Mouse (Mus musculus) CD4-positive, CD25-positive, alpha-beta regulatory T cell, adult 2 months (primary cell): ENCODE data around the gene 4931428L18Rik.
"Not testable (repeated sequence)": the region's sequence is repeated elsewhere in the genome, so short reads cannot be mapped to it uniquely, and the experiment has no call there.

ENCODE experiments used
- DNase-seq: peaks from one replicate; pipeline ENCODE4 v3.0.0-alpha.2; 2012; ENCODE audit warnings: low read depth, low spot score

The 4931428L18Rik gene

DNA sequence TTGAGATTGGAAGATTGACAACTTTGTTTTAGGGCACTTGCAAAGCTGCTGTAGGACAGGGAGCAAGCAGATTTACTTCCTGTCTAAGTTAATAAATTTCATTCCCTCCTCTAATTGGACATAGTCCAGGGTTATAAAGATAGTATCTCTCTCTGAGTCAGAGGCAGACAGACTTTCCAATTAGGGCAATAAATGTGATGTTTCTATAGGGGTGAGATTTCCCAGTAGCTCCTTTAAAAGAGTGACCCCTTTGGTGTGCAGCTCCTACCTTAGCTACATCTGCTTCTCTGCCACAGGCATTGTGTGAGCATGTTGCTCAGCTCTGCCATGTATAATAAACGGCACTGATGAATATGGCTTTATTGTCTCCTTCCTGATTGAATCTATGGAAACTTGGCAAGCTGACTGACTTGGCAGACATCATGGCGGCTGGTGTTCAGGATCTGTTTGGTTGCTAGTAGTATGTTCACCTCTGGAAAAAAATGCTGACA lies 163.6 kb downstream of the 4931428L18Rik start:
- no peak for DNase-seq

DNA sequence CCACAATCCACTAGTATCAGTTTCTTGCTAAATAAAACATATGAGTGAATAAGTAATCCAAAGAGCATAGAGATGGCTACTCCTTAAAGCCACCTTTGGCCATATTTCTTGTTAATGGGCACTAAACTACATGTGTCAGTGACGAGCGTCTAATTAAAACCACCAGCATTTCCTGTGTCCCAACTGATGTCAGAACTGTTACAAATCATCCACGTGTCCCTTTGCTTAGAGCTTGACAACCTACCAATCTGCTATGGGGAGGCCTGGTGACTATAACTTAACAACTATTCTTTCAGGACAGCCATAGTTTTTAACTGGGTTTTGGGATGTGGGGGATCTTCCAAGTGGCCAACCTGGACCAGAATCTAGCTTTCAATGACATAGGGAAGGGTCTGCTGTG lies 164.3 kb downstream of the 4931428L18Rik start:
- no peak for DNase-seq

- no peak for DNase-seq
Measured at GRCm38 (mm10) chr1:31051370-31051921, 171.0 kb downstream of the 4931428L18Rik start.

DNA sequence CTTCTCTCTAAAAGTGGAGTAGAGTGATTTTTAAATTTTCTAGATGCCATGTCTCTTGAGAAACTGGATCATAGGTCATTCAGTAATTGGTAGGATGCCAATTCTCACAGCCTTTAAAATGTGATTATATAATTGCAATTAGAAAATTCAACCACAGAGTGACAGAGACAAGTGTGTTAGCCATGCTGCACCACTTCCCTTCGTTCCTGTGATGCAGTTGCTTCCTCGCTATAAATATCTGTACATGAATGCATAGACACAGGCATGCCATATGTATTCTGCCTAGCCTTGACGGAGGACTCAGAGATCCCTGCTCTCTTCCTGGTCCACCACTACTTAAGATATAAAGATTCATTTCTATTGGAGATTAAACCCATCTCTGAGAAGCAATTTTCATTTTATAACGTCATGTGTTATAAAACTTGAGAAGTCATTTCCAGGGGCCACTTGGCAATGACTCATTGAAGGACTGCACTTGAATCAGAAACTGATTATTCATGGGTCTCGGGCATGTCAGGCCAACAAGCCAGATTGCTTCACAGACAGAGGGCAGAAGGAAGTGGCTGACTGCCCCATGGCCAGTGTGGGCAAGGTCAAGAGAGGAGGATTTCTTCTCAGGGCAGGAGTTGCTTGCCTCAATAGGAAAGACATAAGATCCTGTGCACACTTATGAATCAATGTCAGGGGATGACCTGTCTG lies 172.4 kb downstream of the 4931428L18Rik start:
- DNase-seq: no peak

DNA sequence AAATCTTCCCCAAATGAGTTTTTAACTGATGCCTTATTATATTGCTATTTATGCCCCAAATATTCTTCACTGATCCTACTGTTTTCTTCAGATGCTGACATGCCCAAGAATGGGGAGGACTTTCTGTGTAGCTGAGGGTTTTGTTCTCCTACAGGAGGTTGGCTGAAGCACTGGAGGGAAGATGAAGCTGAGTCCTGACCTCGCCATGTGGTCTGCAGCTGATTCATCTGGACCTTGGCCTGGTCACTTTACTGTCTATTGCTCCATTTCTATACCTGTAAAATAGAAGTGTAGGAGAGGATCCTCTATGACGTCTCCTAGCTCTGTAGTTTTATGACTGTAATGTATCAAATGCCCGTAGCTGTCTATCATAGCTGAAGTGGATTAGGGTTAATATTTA lies 179.3 kb downstream of the 4931428L18Rik start:
- no peak for DNase-seq

DNA sequence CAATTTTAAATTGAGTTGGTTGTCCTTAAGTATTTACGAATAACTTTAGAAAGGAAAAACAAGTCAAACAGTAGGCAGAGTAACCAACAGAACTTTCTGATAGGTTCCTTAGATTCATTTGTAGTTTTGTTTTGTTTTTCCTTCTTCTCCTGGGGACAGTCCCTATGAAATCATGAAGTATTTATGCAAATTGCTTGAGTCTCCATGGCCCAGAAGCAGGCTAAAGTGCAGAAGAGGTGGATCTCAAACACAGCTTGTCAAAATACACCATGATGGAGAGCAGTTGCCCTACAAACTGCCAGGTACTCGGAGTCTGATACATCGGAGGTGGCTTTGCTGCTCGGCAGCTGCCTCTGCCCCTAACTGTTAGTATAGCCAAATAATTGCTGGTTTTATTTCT lies 179.7 kb downstream of the 4931428L18Rik start:
- DNase-seq: no peak

DNA sequence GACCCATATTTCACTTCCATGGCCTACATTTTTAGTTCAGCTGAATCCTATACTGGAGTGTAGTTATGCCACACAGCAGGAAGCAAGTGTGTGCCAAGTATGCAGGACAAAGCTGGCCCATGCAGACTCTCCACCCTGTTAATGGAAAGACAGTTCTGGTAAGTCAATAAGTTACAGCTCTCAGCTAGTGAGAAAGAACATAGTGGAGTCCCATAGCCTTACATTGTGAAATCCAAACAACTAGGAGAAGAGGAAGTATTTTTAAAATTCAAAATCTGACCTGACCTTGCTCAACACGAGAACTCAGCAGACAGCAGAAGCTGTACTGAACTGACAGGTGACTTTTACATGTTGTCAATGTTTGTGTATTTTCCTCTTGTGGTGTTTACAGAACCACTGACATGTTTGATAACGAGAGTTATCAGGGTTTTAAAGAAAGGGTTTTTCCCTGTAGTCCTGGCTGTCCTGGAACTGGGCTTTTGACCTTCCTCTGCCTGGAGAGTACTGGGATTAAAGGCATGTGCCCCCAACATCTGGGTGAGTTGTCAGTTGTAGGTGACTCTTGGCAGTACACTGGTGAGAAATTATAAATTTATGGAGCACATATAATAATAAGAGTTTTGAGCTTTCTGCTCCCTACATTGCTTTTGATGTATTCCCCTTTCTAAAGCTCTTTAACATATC lies 188.5 kb downstream of the 4931428L18Rik start:
- no peak for DNase-seq

DNA sequence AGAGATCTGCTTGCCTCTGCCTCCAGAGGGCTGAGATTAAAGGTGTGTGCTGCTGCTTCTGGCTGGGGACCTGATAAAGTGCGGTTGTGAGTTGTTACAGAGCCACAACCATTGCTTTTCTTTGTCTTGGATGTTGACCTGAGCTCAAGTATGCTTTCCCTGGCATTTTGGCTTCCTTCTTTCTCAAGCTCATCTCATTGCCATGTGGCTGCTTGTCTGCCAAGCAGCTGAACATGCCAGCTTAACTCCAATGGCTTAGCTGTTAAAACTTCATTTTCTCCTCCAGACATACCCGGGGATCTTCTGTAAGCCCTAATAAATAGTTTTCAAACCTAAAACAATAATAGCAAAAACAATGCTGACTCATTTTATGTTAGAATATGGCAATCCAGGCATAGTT lies 190.1 kb downstream of the 4931428L18Rik start:
- no peak for DNase-seq

- DNase-seq: no peak
Measured at GRCm38 (mm10) chr1:31023173-31023572, 199.3 kb downstream of the 4931428L18Rik start.

- no peak for DNase-seq
Measured at GRCm38 (mm10) chr1:31019283-31019682, 203.2 kb downstream of the 4931428L18Rik start.

GRCm38 (mm10) chr1:31017377-31017776 lies 205.1 kb downstream of the 4931428L18Rik start:
- DNase-seq: no peak

GRCm38 (mm10) chr1:31016068-31016467 lies 206.4 kb downstream of the 4931428L18Rik start:
- DNase-seq: no peak

- DNase-seq: no peak
Measured at GRCm38 (mm10) chr1:31015261-31015660, 207.2 kb downstream of the 4931428L18Rik start.

- DNase-seq: not testable (repeated sequence)
Measured at GRCm38 (mm10) chr1:30977868-30978267, 244.6 kb downstream of the 4931428L18Rik start, which contains the start of gene AC153137.1. TSS of gene AC153137.1 (minus strand) at chr1:30977968.

DNA sequence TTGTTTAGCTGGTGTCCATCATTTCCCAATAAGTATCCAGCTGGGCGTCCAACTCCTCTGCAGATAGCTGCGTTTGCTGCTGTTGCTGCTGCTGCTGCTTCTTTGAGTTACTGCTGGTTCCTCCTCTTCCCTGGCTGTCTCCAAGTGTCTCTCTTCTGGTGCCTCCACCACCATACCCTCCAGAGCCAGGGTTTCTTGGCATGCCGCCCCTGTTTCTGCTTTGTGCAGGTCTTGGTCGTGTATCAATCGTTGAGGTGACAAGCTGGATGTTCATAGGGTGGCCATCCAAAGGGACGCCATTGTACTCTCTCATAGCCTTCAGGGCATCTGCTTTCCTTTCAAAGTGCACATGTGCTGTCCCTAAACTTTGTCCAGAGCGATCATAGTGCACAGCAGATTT lies 245.2 kb downstream of the 4931428L18Rik start:
- not testable (repeated sequence) for DNase-seq

DNA sequence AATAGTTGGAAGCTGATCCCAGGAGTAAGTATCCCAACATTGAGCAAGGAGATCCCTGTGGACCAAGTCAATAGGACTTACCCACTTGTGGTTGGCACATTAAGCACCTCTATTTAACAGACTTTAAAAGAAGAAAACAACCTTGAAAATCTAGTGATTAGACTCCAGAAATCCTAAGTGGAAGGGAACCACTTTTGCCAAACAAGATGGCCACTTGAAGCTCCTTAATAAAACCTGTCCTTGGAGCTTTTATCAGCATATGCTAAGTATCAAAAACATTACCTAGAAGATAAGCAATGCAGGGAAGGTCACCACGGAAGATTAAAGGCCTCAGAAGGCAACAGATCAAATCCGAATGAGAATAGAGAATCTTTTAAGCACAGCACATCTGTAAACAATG lies 270.7 kb downstream of the 4931428L18Rik start:
- no peak for DNase-seq

DNA sequence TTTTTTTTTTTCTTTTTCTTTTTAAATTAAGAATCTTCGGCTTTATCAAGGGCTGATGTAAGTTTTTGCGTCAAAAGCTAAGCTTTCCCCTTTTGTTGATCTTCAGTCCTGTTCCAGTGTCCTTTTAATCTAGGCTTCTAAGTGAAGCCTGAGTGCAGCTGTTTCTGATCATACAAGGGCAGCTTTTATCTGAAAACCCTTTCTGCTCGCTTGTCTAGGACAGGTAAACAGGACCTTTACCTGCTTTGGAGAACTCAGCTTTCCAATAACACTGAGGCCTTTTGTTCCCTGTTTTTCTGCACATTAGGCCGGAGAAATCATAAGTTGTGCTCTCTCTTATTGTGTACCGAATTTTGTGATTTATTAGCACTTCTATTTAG lies 272.0 kb downstream of the 4931428L18Rik start:
- DNase-seq: no peak

DNA sequence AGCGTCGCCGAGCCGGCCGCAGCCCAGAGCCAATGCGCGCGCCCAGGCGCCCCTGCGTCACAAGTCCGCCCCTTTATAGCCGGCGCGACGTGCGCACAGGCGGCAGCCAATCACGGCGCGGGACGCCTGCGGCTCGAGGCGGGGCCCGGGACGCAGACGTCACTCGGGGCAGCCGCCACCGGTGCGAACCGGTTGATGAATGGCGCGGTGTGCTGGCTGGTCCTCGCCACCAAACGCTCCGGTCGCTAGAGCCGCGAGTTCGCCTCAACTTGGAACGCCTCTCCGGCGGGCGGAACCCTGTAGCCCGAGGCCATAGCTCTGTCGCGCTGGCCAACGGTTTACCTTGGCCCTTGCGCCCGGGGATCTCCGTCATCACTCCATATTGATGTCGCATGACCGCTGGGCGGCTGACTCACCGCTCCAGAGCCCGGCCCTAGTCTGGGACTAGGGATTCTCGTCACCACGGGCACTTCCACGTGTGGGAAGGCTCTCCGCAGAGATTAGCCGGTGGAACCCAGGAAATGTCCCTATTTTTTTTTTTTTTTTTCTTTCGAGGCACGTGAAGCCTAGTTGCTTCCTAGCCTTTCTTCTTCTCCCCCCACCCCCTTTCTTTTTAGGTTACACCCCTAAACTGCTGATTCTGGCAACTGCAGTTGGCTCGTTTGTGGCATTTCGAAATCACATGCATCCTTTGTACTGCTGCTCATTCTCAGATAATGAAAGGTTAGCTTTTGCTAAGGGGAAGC lies 272.6 kb downstream of the 4931428L18Rik start:
- peak; percentile 99 for DNase-seq

DNA sequence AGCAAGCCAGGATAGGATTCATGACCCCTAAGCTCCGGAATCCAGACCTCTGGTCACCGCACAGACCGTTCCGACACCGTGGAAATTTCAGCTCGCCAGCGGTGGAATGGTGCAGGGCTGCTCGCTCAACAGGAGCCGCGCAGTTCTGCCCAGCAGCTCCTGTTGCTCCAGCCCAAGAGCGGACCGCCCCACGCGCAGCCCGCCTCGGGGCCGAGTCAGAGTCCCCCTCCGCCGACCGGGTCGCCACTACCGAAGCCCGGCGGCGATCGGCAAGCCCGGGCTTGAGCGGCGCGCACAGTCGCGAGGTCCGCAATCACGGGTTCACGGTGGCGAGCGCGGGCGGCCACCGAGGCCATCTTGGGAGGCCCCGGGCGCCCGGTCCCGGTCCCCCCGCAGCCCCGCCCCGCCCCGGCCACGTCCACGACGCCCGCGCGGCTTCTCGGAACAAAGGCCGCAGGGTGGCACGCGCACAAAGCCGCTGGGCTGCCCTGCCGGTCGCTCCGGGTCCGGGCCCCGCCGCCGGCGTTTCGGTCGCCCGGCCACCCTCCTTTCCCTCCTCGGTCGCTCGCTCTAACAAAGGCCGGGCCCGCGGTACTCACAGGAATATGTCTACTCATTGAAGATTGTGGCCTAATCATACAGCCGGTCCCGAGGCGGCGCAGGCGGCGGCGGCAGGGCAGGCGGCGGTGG lies 273.4 kb downstream of the 4931428L18Rik start:
- peak; percentile 73 for DNase-seq

DNA sequence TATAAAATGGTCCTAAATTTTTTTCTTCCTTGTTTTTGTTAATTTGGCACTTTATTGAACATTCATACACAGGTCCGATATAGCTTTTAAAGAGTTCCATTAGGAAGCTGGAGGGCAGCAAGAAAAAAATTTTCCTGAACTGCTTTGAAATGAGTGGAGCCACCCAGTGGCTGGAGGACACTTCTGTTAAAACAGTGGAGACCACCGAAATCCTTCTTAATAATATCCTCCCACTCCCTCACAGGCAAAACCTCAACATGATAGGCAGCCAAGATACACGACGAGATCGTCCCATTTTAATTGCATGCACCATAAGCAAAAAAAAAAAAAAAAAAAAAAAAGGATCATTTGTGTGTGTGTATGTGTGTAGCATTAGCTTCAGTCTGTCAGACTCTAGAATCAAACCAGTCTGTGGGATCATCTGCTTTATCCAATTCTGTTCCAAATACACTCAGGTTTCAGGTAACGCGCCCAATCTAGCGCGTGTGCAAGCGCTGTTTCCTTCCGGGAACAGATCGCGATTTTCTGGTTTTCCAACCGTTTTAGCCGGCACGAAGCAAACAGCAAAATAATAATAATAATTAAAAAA lies 274.0 kb downstream of the 4931428L18Rik start:
- peak; percentile 62 for DNase-seq
